Mouse (Mus musculus): Measurements from ENCODE around the gene Vamp2.

- TF ChIP-seq POLR2A (IDR thresholded peaks at IDR 0.05; ENCODE audit: borderline replicate concordance, control insufficient read depth, low read depth, low read length) (no peak), CTCF (IDR thresholded peaks at IDR 0.05; ENCODE audit: control insufficient read depth, insufficient read depth, low read length) (no peak)
Measured at GRCm38 (mm10) chr11:69052824-69053421, 35.4 kb upstream of the Vamp2 start.

Data from bone marrow, adult 2 months (tissue).